In the genomic region with DNA sequence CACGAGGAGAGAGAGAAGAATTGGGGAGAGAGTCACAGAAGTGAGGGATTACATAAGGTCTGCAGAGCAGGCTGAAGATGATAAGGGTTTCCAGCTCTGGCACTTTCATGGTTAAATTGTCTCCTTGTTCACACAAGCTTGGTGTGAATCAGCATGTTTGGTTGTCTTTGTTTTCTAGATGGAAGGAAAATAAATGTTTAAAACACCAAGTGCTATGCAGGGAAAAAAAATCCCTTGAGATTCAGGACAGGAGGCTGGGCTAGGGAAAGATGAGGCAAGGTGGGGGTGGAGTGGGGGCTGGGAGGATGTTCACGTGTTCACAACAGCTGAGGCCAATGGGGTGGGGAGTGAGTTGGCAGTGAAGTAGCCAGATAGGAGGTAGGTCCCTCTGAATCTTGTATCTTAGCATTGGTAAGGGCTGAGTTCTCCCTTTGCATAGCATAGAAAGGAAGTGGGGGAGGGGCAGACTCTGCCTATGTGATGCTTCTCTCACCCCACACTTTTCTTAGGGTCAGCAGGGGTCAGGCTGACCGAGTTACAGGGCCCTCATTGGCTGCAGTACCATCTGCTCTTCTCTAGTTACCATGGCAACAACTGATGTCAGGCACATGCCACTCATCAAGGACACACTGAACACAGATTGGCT, we compare ENCODE assay signal across 8 mouse cellular contexts. TPM values are rescaled to one million over a fixed set of nuclear protein-coding genes. Genes with fewer than 3 reads are reported as not detected.
DNase-seq lines count a peak whose midpoint lies in the region; ATAC-seq and TF ChIP-seq lines count a peak whose summit lies in the region.

No protein-coding gene starts in this region.

- H3K27me3 ChIP-seq in heart, embryonic 16.5 days (ENCODE audit: control insufficient read depth, insufficient read depth, low read length), result no peaks in the 10 kb centered on the region
- no peaks in the 10 kb centered on the region for H3K27me3 ChIP-seq in heart, adult 2 months (ENCODE audit: control insufficient read depth, insufficient read depth, low read length)
- H3K27me3 ChIP-seq in forebrain, embryonic 10.5 days (ENCODE audit: poor library complexity, severe bottlenecking), result no peaks in the 10 kb centered on the region
- no peaks in the 10 kb centered on the region for H3K27me3 ChIP-seq in liver, embryonic 13.5 days

- ATAC-seq in heart, embryonic 16.5 days (replicated peaks; ENCODE audit: extremely low read depth, insufficient read depth, low FRiP score), result 0 out of 2 replicates have a peak, but pooled peaks have one; percentile 28
- ATAC-seq in liver, embryonic 13.5 days (ENCODE audit: low read depth), result peak; percentile 29; the same call in 1 of the 2 replicates

- H3K4me3 ChIP-seq in heart, embryonic 16.5 days (ENCODE audit: low read length), result no peak overlapping the region
- no peak overlapping the region for H3K4me3 ChIP-seq in heart, adult 2 months
- H3K4me3 ChIP-seq in forebrain, embryonic 10.5 days, result peak overlapping the region; percentile 35
- H3K4me3 ChIP-seq in liver, embryonic 13.5 days (replicated peaks), result no peak overlapping the region

- no peaks in the 10 kb centered on the region for H3K9me3 ChIP-seq in heart, embryonic 16.5 days (replicated peaks; ENCODE audit: control insufficient read depth, low read length)
- H3K9me3 ChIP-seq in forebrain, embryonic 10.5 days, result no peaks in the 10 kb centered on the region
- no peaks in the 10 kb centered on the region for H3K9me3 ChIP-seq in liver, embryonic 13.5 days (replicated peaks)

- TF ChIP-seq CTCF in heart, adult 2 months (IDR thresholded peaks at IDR 0.05), result no peak

- H3K27ac ChIP-seq in heart, embryonic 16.5 days (ENCODE audit: low read length), result no peak overlapping the region
- no peak overlapping the region for H3K27ac ChIP-seq in heart, adult 2 months
- H3K27ac ChIP-seq in forebrain, embryonic 10.5 days, result peak overlapping the region; percentile 85
- no peak overlapping the region for H3K27ac ChIP-seq in liver, embryonic 13.5 days

- no peak for DNase-seq in heart, adult 2 months
- DNase-seq in brain, adult 2 months (ENCODE audit: low read depth, low spot score), result peak; percentile 97
- DNase-seq in forebrain, embryonic 10.5 days (ENCODE audit: extremely low spot score, low spot score), result peak; percentile 53
- DNase-seq in layer of hippocampus, adult 11-12 months (ENCODE audit: low spot score), result peak; percentile 79
- no peak for DNase-seq in liver, embryonic 13.5 days
- peak; percentile 50 for DNase-seq in right cerebral cortex, postnatal 25 days
- DNase-seq in natural killer cell, adult 2 months (ENCODE audit: low spot score in 2 of 2), result no peak

- TF ChIP-seq EP300 in heart, adult 2 months (IDR thresholded peaks at IDR 0.05; ENCODE audit: insufficient read depth, low read depth, low read length), result no peak

- no peak overlapping the region for H3K4me2 ChIP-seq in heart, embryonic 16.5 days (ENCODE audit: low read depth, low read length)
- H3K4me2 ChIP-seq in liver, embryonic 13.5 days, result no peak overlapping the region

- no peak overlapping the region for H3K9ac ChIP-seq in heart, embryonic 16.5 days (ENCODE audit: low read length)
- H3K9ac ChIP-seq in heart, adult 2 months (ENCODE audit: low read depth, low read length), result no peak overlapping the region
- H3K9ac ChIP-seq in liver, embryonic 13.5 days, result no peak overlapping the region

- peaks cover 5% of the 10 kb centered on the region; the same call in 1 of the 2 replicates for H3K4me1 ChIP-seq in heart, embryonic 16.5 days (ENCODE audit: control insufficient read depth, insufficient read depth, low read length)
- H3K4me1 ChIP-seq in heart, adult 2 months (ENCODE audit: control insufficient read depth, insufficient read depth, low read length), result no peaks in the 10 kb centered on the region
- H3K4me1 ChIP-seq in forebrain, embryonic 10.5 days, result peaks cover 21% of the 10 kb centered on the region
- peaks cover 4% of the 10 kb centered on the region for H3K4me1 ChIP-seq in liver, embryonic 13.5 days (replicated peaks)

- TF ChIP-seq POLR2A in heart, adult 2 months (IDR thresholded peaks at IDR 0.05; ENCODE audit: insufficient read depth, low read depth, low read length), result no peak

- H3K79me2 ChIP-seq in heart, adult 2 months (replicated peaks; ENCODE audit: control insufficient read depth, insufficient read depth, low read length), result no peaks in the 10 kb centered on the region

- no peaks in the 10 kb centered on the region for H3K36me3 ChIP-seq in heart, embryonic 16.5 days (ENCODE audit: control insufficient read depth, insufficient read depth)
- H3K36me3 ChIP-seq in heart, adult 2 months (ENCODE audit: control insufficient read depth, insufficient read depth, low read length), result 0 out of 2 replicates have a peak, but pooled peaks cover 3% of the 10 kb centered on the region
- H3K36me3 ChIP-seq in forebrain, embryonic 10.5 days (replicated peaks), result no peaks in the 10 kb centered on the region
- no peaks in the 10 kb centered on the region for H3K36me3 ChIP-seq in liver, embryonic 13.5 days

- intact Hi-C loops in heart, adult 2 months (cut with DNase I), result no loop called here

- 10% methylated on average over 3 of the region's 3 CpGs for WGBS in heart, embryonic 16.5 days
- WGBS in heart, adult 2 months, result 12% methylated on average over 3 of the region's 3 CpGs
- 1% methylated on average over 3 of the region's 3 CpGs for WGBS in forebrain, embryonic 10.5 days
- WGBS in liver, embryonic 13.5 days (ENCODE audit: insufficient replicate concordance), result 13% methylated on average over 3 of the region's 3 CpGs

RNA-seq across cellular contexts. Expression of a gene that starts 19.5 kb away (rescaled TPM):
- 20.5 and 20.8 TPM in 2 replicates for polyA plus RNA-seq in heart, embryonic 16.5 days (2015; fragmentation: Nextera tagmentation; extraction: Ambion mirVana)
- total RNA-seq in heart, adult 2 months (2021), result 10 to 100 TPM; 12.4 to 18.0 TPM
- 8.4 and 17.0 TPM in 2 replicates for polyA plus RNA-seq in heart, adult 2 months (2012; rRNA removed)
- 28.9 and 35.2 TPM in 2 replicates for polyA plus RNA-seq in forebrain, embryonic 10.5 days (2016; fragmentation: Nextera tagmentation; extraction: Ambion mirVana)
- polyA plus RNA-seq in liver, embryonic 13.5 days (2015; fragmentation: Nextera tagmentation; extraction: Ambion mirVana), result 0.82 and 0.99 TPM in 2 replicates

RNA-seq across cellular contexts. Expression of a gene that starts 34.7 kb away (rescaled TPM):
- 72.4 and 72.9 TPM in 2 replicates for polyA plus RNA-seq in heart, embryonic 16.5 days (2015; fragmentation: Nextera tagmentation; extraction: Ambion mirVana)
- total RNA-seq in heart, adult 2 months (2021), result 10 to 100 TPM; 57.0 to 64.4 TPM
- polyA plus RNA-seq in heart, adult 2 months (2012; rRNA removed), result 30.6 and 55.3 TPM in 2 replicates
- polyA plus RNA-seq in forebrain, embryonic 10.5 days (2016; fragmentation: Nextera tagmentation; extraction: Ambion mirVana), result 53.7 and 56.8 TPM in 2 replicates
- 29.0 and 34.6 TPM in 2 replicates for polyA plus RNA-seq in liver, embryonic 13.5 days (2015; fragmentation: Nextera tagmentation; extraction: Ambion mirVana)

Comparison
In these comparisons a context has a peak if more than half of its experiments do, and no peak if none do; other contexts are left out.
1. DNase-seq: peak in brain, adult 2 months (single experiment), forebrain, embryonic 10.5 days (single experiment), layer of hippocampus, adult 11-12 months (single experiment) and right cerebral cortex, postnatal 25 days (single experiment); none in heart, adult 2 months (0 of 2), liver, embryonic 13.5 days (single experiment) and natural killer cell, adult 2 months (0 of 2).